Mouse (Mus musculus) G1E (cell line): ENCODE data around the gene Lrrc75b.

ENCODE experiments used
- CTCF ChIP-seq: IDR thresholded peaks from 2 replicates; pipeline ENCODE4 v1.5.1; 2012; ENCODE audit warnings: low read depth, low read length, inconsistent platforms, mixed read lengths
- GATA1 ChIP-seq: IDR thresholded peaks from 2 replicates; pipeline ENCODE4 v1.6.1; 2012; ENCODE audit warnings: borderline replicate concordance, low read length, inconsistent platforms, mixed read lengths
- GATA2 ChIP-seq: IDR thresholded peaks from 2 replicates; pipeline ENCODE4 v1.6.1; 2012; ENCODE audit warnings: low read depth, low read length, inconsistent platforms, borderline replicate concordance

DNA sequence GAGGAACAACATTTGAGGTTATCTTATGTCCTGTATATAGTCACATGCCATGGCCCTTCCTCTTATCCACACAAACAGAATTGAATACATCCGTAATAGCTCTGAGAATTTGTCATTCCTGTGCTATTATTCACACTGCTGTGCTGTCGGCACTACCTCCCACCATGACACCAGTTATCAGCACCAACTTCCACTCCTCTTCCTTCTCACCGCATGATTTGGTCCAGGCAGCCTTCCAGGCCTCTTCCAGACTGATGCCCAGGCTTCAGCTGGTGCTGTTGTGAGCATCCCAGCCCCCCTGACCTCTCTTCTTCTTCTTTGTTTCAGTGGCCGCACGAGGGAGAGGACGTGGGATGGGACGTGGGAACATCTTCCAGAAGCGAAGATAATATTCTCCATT lies 25.2 kb downstream of the Lrrc75b start:
- TF ChIP-seq GATA1 (no peak), GATA2 (no peak), CTCF (no peak)
